Mouse (Mus musculus) testis, adult 2 months (tissue): ENCODE measurements at regions not wholly inside any gene's neighbourhood (a gene's known extent, or its start where the extent isn't known, plus 50 kb on each side); places are given as distances from the start of the nearest gene placed in this dataset.

Experiments
- CTCF ChIP-seq: fragments of 200-500 bp; IDR thresholded peaks from 2 replicates; pipeline ENCODE4 v1.5.1; 2012; ENCODE audit warnings: low read depth, mild to moderate bottlenecking, inconsistent platforms, low read length, moderate library complexity; ENCODE audit not compliant: control insufficient read depth, insufficient read depth, insufficient replicate concordance
- POLR2A ChIP-seq: fragments of 200-500 bp; IDR thresholded peaks from 2 replicates; pipeline ENCODE4 v1.6.1; 2012; ENCODE audit warnings: low read depth, mild to moderate bottlenecking, inconsistent platforms, low read length, moderate library complexity; ENCODE audit not compliant: control insufficient read depth

- TF ChIP-seq POLR2A = no peak
- no peak for TF ChIP-seq CTCF
These were observed 67.9 kb upstream of the Igfbp3 start for GRCm38 (mm10) chr11:7281656-7282055.
